Mouse (Mus musculus): ENCODE data around the gene Sympk. TPM values are rescaled to one million over a fixed set of nuclear protein-coding genes. Genes with fewer than 3 reads are reported as not detected.

Sympk gene
- total and polyA plus RNA-seq, 3 experiments, result 122 to 226 TPM; not detected in 1

DNA sequence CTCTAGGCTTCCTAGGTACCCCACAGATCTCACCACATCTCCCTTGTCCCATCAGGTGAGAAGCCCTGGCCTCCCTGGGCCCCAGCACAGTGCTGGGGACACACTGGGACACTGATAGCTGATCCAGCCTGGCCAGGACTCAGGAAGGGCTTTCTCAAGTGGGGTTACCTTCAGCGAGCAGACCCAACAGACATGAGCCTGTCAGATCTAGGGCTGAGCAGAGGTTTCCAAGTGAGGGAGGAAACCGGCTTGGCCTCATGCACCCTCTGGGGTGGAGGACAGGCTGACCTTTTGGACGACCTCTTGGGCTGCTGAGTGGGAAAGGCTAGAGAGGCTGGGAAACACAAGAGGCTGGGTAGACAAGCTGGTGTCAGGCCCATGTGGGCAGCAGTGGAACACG, 27.0 kb downstream of the Sympk start:
- no peaks in the 10 kb centered on the region for H3K79me2 ChIP-seq (ENCODE audit: control insufficient read depth, insufficient read depth, low read length, poor library complexity)
- DNase-seq (ENCODE audit: low read depth, low spot score), result no peak
- no peak overlapping the region for H3K27ac ChIP-seq (ENCODE audit: control insufficient read depth, low read depth, low read length)
- no peaks in the 10 kb centered on the region for H3K27me3 ChIP-seq (ENCODE audit: control insufficient read depth in 1 of 2, insufficient read depth in 2 of 2, low read length in 2 of 2)
- H3K36me3 ChIP-seq (ENCODE audit: control insufficient read depth in 1 of 2, insufficient read depth in 2 of 2, low read length in 2 of 2), result no peaks in the 10 kb centered on the region; a peak in 1 of 4 replicates
- H3K4me1 ChIP-seq (ENCODE audit: control insufficient read depth in 1 of 2, insufficient read depth in 2 of 2, low read length in 2 of 2), result no peaks in the 10 kb centered on the region
- H3K9me3 ChIP-seq (replicated peaks; ENCODE audit: insufficient read depth, low read length), result no peaks in the 10 kb centered on the region
- H3K4me3 ChIP-seq (ENCODE audit: control insufficient read depth in 1 of 2, insufficient read depth in 1 of 2, low read depth in 2 of 2, low read length in 2 of 2), result no peak overlapping the region
- no peak for TF ChIP-seq TBP (IDR thresholded peaks at IDR 0.05; ENCODE audit: low read depth, low read length)
- TF ChIP-seq POLR2AphosphoS2 (IDR thresholded peaks at IDR 0.05; ENCODE audit: low read length), result peak; percentile 18; the same call in 1 of the 2 replicates
- TF ChIP-seq BHLHE40 (IDR thresholded peaks at IDR 0.05; ENCODE audit: borderline replicate concordance, low read depth, low read length), result no peak
- no peak for TF ChIP-seq MAZ (IDR thresholded peaks at IDR 0.05; ENCODE audit: low read depth, low read length)
- TF ChIP-seq CHD1 (IDR thresholded peaks at IDR 0.05; ENCODE audit: low read depth, low read length), result no peak
- H3K9ac ChIP-seq (ENCODE audit: control insufficient read depth, low read depth, low read length, poor library complexity, severe bottlenecking), result no peak overlapping the region

DNA sequence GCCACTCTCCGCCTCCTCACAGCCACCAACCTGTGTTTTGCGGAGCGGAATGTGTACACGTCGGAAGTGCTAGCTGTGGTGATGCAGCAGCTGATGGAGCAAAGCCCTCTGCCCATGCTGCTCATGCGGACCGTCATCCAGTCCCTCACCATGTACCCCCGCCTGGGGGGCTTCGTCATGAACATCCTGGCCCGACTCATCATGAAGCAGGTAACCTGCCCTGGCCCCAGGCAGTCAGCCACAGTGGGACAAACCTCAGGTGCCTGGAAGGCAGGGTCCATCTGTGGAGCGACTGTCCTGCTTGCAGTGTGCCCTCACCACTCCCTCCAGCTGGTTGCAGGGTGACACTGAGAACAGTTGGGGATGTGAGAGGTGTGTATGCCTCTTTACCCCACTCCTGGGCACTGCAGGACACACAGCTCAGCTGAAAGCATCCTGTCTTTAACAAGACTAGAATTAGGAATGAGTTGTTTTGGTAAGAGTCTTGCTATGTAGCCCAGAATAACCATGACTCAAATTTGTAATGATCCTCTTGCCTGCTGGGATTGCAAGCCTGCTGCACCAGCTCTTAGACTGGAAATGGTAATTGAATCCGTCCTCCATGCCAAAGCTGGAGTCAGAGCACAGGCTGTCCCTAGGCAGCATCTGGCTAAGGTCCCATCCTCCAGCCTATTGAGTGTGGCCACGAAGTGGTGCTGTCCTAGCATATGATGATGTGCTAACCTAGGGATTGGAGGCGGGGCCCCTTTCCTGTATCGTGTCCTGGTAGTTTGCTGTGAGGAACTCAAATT, 28.4 kb downstream of the Sympk start:
- H3K4me1 ChIP-seq (ENCODE audit: control insufficient read depth in 1 of 2, insufficient read depth in 2 of 2, low read length in 2 of 2), result no peaks in the 10 kb centered on the region
- DNase-seq (ENCODE audit: low read depth, low spot score), result no peak
- no peaks in the 10 kb centered on the region for H3K9me3 ChIP-seq (replicated peaks; ENCODE audit: insufficient read depth, low read length)
- no peak overlapping the region for H3K9ac ChIP-seq (ENCODE audit: control insufficient read depth, low read depth, low read length, poor library complexity, severe bottlenecking)
- H3K4me3 ChIP-seq (ENCODE audit: control insufficient read depth in 1 of 2, insufficient read depth in 1 of 2, low read depth in 2 of 2, low read length in 2 of 2), result no peak overlapping the region
- TF ChIP-seq MEF2A (IDR thresholded peaks at IDR 0.05; ENCODE audit: extremely low read depth, insufficient replicate concordance, low read depth, low read length, poor library complexity, severe bottlenecking) (no peak), NELFE (IDR thresholded peaks at IDR 0.05; ENCODE audit: low read depth, low read length) (no peak), UBTF (IDR thresholded peaks at IDR 0.05; ENCODE audit: borderline replicate concordance, insufficient read depth, low read depth, low read length) (no peak)
- H3K27me3 ChIP-seq (ENCODE audit: control insufficient read depth in 1 of 2, insufficient read depth in 2 of 2, low read length in 2 of 2), result no peaks in the 10 kb centered on the region
- no peak overlapping the region for H3K27ac ChIP-seq (ENCODE audit: control insufficient read depth, low read depth, low read length)
- H3K79me2 ChIP-seq (ENCODE audit: control insufficient read depth, insufficient read depth, low read length, poor library complexity), result no peaks in the 10 kb centered on the region
- no peaks in the 10 kb centered on the region; a peak in 1 of 4 replicates for H3K36me3 ChIP-seq (ENCODE audit: control insufficient read depth in 1 of 2, insufficient read depth in 2 of 2, low read length in 2 of 2)

DNA sequence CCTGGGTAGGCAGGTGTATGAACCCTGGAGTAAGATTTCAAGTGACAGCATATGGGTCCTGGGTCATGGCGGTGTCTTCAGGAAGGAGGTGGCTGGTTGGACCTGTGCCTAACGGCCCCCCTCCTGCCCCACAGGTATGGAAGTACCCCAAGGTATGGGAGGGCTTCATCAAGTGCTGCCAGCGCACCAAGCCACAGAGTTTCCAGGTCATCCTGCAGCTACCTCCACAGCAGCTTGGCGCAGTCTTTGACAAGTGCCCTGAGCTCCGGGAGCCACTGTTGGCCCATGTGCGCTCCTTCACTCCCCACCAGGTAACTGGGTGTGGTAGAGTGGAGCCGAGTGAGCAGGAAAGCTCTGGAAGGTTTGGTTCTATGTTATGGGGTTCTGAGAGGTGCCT, 29.0 kb downstream of the Sympk start:
- DNase-seq (ENCODE audit: low read depth, low spot score), result no peak
- H3K27me3 ChIP-seq (ENCODE audit: control insufficient read depth in 1 of 2, insufficient read depth in 2 of 2, low read length in 2 of 2), result no peaks in the 10 kb centered on the region
- no peaks in the 10 kb centered on the region for H3K4me1 ChIP-seq (ENCODE audit: control insufficient read depth in 1 of 2, insufficient read depth in 2 of 2, low read length in 2 of 2)
- H3K4me3 ChIP-seq (ENCODE audit: control insufficient read depth in 1 of 2, insufficient read depth in 1 of 2, low read depth in 2 of 2, low read length in 2 of 2), result no peak overlapping the region
- TF ChIP-seq UBTF (IDR thresholded peaks at IDR 0.05; ENCODE audit: borderline replicate concordance, insufficient read depth, low read depth, low read length) (no peak), SIN3A (IDR thresholded peaks at IDR 0.05; ENCODE audit: low read length) (no peak), POLR2AphosphoS5 (IDR thresholded peaks at IDR 0.05; ENCODE audit: borderline replicate concordance, low read depth, low read length) (no peak), CHD2 (IDR thresholded peaks at IDR 0.05; ENCODE audit: low read length) (no peak), ELF1 (IDR thresholded peaks at IDR 0.05; ENCODE audit: low read depth, low read length) (no peak), ZC3H11A (IDR thresholded peaks at IDR 0.05; ENCODE audit: low read depth, low read length) (no peak), RAD21 (IDR thresholded peaks at IDR 0.05; ENCODE audit: low read depth, low read length) (no peak)
- no peaks in the 10 kb centered on the region for H3K9me3 ChIP-seq (replicated peaks; ENCODE audit: insufficient read depth, low read length)
- H3K36me3 ChIP-seq (ENCODE audit: control insufficient read depth in 1 of 2, insufficient read depth in 2 of 2, low read length in 2 of 2), result no peaks in the 10 kb centered on the region; a peak in 1 of 4 replicates
- H3K9ac ChIP-seq (ENCODE audit: control insufficient read depth, low read depth, low read length, poor library complexity, severe bottlenecking), result no peak overlapping the region
- no peak overlapping the region for H3K27ac ChIP-seq (ENCODE audit: control insufficient read depth, low read depth, low read length)
- no peaks in the 10 kb centered on the region for H3K79me2 ChIP-seq (ENCODE audit: control insufficient read depth, insufficient read depth, low read length, poor library complexity)

All from MEL (cell line).